Mouse (Mus musculus): ENCODE measurements around the gene Plpp1.

GRCm38 (mm10) chr13:112870039-112870690, 69.6 kb downstream of the Plpp1 start:
- no peak for TF ChIP-seq EP300 (IDR thresholded peaks at IDR 0.05; ENCODE audit: low read depth)
- no peak for TF ChIP-seq CTCF (IDR thresholded peaks at IDR 0.05; ENCODE audit: low read depth)
